Mouse (Mus musculus): ENCODE data around the gene Pip4k2a. TPM values are rescaled to one million over a fixed set of nuclear protein-coding genes. Genes with fewer than 3 reads are reported as not detected.

Gene Pip4k2a
- polyA plus RNA-seq, 1 experiment from 2014 or later, result 16.2 TPM

GRCm38 (mm10) chr2:19007580-19007979, 9.7 kb upstream of the Pip4k2a start:
- WGBS, result 57% methylated on average over 4 of the region's 4 CpGs
- H3K36me3 ChIP-seq (ENCODE audit: control insufficient read depth, insufficient read depth, low read length), result no peaks in the 10 kb centered on the region
- no peak overlapping the region for H3K4me2 ChIP-seq (ENCODE audit: low read depth, low read length)
- no peak overlapping the region for H3K27ac ChIP-seq (replicated peaks; ENCODE audit: low read depth, low read length)
- no peaks in the 10 kb centered on the region for H3K27me3 ChIP-seq (replicated peaks; ENCODE audit: control insufficient read depth, insufficient read depth, low read length)
- DNase-seq (ENCODE audit: low spot score) (no peak), ATAC-seq (ENCODE audit: low read depth) (no peak)
- H3K4me1 ChIP-seq (ENCODE audit: control insufficient read depth, insufficient read depth, low read length), result no peaks in the 10 kb centered on the region
- H3K9ac ChIP-seq (ENCODE audit: low read depth, low read length), result no peak overlapping the region
- no peak overlapping the region for H3K4me3 ChIP-seq (ENCODE audit: low read depth, low read length)
- no peaks in the 10 kb centered on the region for H3K9me3 ChIP-seq (ENCODE audit: control insufficient read depth, low read length)

- Histone ChIP-seq H3K4me2 (ENCODE audit: low read depth, low read length) (no peak overlapping the region), H3K27ac (replicated peaks; ENCODE audit: low read depth, low read length) (no peak overlapping the region), H3K27me3 (replicated peaks; ENCODE audit: control insufficient read depth, insufficient read depth, low read length) (no peaks in the 10 kb centered on the region), H3K9me3 (ENCODE audit: control insufficient read depth, low read length) (no peaks in the 10 kb centered on the region), H3K4me3 (ENCODE audit: low read depth, low read length) (no peak overlapping the region), H3K36me3 (ENCODE audit: control insufficient read depth, insufficient read depth, low read length) (no peaks in the 10 kb centered on the region), H3K4me1 (ENCODE audit: control insufficient read depth, insufficient read depth, low read length) (no peaks in the 10 kb centered on the region), H3K9ac (ENCODE audit: low read depth, low read length) (no peak overlapping the region)
- ATAC-seq (ENCODE audit: low read depth), result no peak
- DNase-seq (ENCODE audit: low spot score), result no peak
- 81% methylated on average over 7 of the region's 7 CpGs for WGBS
Measured at GRCm38 (mm10) chr2:19006124-19006523, 8.2 kb upstream of the Pip4k2a start.

- no peaks in the 10 kb centered on the region for H3K4me1 ChIP-seq (ENCODE audit: control insufficient read depth, insufficient read depth, low read length)
- ATAC-seq (ENCODE audit: low read depth) (no peak), DNase-seq (ENCODE audit: low spot score) (no peak)
- WGBS, result 60% methylated on average over 10 of the region's 10 CpGs
- no peaks in the 10 kb centered on the region for H3K9me3 ChIP-seq (ENCODE audit: control insufficient read depth, low read length)
- no peak overlapping the region for H3K9ac ChIP-seq (ENCODE audit: low read depth, low read length)
- H3K27ac ChIP-seq (replicated peaks; ENCODE audit: low read depth, low read length), result no peak overlapping the region
- no peak overlapping the region for H3K4me3 ChIP-seq (ENCODE audit: low read depth, low read length)
- H3K27me3 ChIP-seq (replicated peaks; ENCODE audit: control insufficient read depth, insufficient read depth, low read length), result no peaks in the 10 kb centered on the region
- no peak overlapping the region for H3K4me2 ChIP-seq (ENCODE audit: low read depth, low read length)
- no peaks in the 10 kb centered on the region for H3K36me3 ChIP-seq (ENCODE audit: control insufficient read depth, insufficient read depth, low read length)
Measured at GRCm38 (mm10) chr2:19004801-19005200, 6.9 kb upstream of the Pip4k2a start.

GRCm38 (mm10) chr2:18999395-18999794, 1.5 kb upstream of the Pip4k2a start:
- H3K9ac ChIP-seq (ENCODE audit: low read depth, low read length), result no peak overlapping the region
- H3K4me1 ChIP-seq (ENCODE audit: control insufficient read depth, insufficient read depth, low read length), result peaks cover 11% of the 10 kb centered on the region; the same call in 1 of the 2 replicates
- no peak overlapping the region for H3K27ac ChIP-seq (replicated peaks; ENCODE audit: low read depth, low read length)
- 92% methylated on average over 2 of the region's 2 CpGs for WGBS
- H3K27me3 ChIP-seq (replicated peaks; ENCODE audit: control insufficient read depth, insufficient read depth, low read length), result no peaks in the 10 kb centered on the region
- DNase-seq (ENCODE audit: low spot score), result no peak
- no peaks in the 10 kb centered on the region for H3K9me3 ChIP-seq (ENCODE audit: control insufficient read depth, low read length)
- no peak overlapping the region for H3K4me2 ChIP-seq (ENCODE audit: low read depth, low read length)
- no peak for ATAC-seq (ENCODE audit: low read depth)
- no peaks in the 10 kb centered on the region for H3K36me3 ChIP-seq (ENCODE audit: control insufficient read depth, insufficient read depth, low read length)
- H3K4me3 ChIP-seq (ENCODE audit: low read depth, low read length), result no peak overlapping the region

- Histone ChIP-seq H3K9me3 (ENCODE audit: control insufficient read depth, low read length) (no peaks in the 10 kb centered on the region), H3K27me3 (replicated peaks; ENCODE audit: control insufficient read depth, insufficient read depth, low read length) (no peaks in the 10 kb centered on the region), H3K9ac (ENCODE audit: low read depth, low read length) (peak overlapping the region; percentile 75), H3K4me1 (ENCODE audit: control insufficient read depth, insufficient read depth, low read length) (peaks cover 11% of the 10 kb centered on the region; the same call in 1 of the 2 replicates), H3K4me3 (ENCODE audit: low read depth, low read length) (peak overlapping the region; percentile 65), H3K4me2 (ENCODE audit: low read depth, low read length) (peak overlapping the region; percentile 98), H3K27ac (replicated peaks; ENCODE audit: low read depth, low read length) (peak overlapping the region; percentile 77), H3K36me3 (ENCODE audit: control insufficient read depth, insufficient read depth, low read length) (no peaks in the 10 kb centered on the region)
- ATAC-seq (ENCODE audit: low read depth) (peak; percentile 61), DNase-seq (ENCODE audit: low spot score) (peak; percentile 62)
- 2% methylated on average over 38 of the region's 46 CpGs for WGBS
Measured at GRCm38 (mm10) chr2:18997387-18997971, 447 bp downstream of the Pip4k2a start.

- WGBS, result under 1% methylated on average over 25 of the region's 25 CpGs
- DNase-seq (ENCODE audit: low spot score) (peak; percentile 38), ATAC-seq (ENCODE audit: low read depth) (no peak)
- Histone ChIP-seq H3K36me3 (ENCODE audit: control insufficient read depth, insufficient read depth, low read length) (no peaks in the 10 kb centered on the region), H3K27me3 (replicated peaks; ENCODE audit: control insufficient read depth, insufficient read depth, low read length) (no peaks in the 10 kb centered on the region), H3K4me3 (ENCODE audit: low read depth, low read length) (peak overlapping the region; percentile 65), H3K4me1 (ENCODE audit: control insufficient read depth, insufficient read depth, low read length) (peaks cover 11% of the 10 kb centered on the region; the same call in 1 of the 2 replicates), H3K9ac (ENCODE audit: low read depth, low read length) (peak overlapping the region; percentile 75), H3K9me3 (ENCODE audit: control insufficient read depth, low read length) (peaks cover 3% of the 10 kb centered on the region; the same call in 1 of the 2 replicates), H3K4me2 (ENCODE audit: low read depth, low read length) (peak overlapping the region; percentile 98), H3K27ac (replicated peaks; ENCODE audit: low read depth, low read length) (no peak overlapping the region)
Measured at GRCm38 (mm10) chr2:18996451-18997211, 1.3 kb downstream of the Pip4k2a start.

- Histone ChIP-seq H3K27me3 (replicated peaks; ENCODE audit: control insufficient read depth, insufficient read depth, low read length) (no peaks in the 10 kb centered on the region), H3K4me2 (ENCODE audit: low read depth, low read length) (no peak overlapping the region), H3K36me3 (ENCODE audit: control insufficient read depth, insufficient read depth, low read length) (no peaks in the 10 kb centered on the region), H3K9ac (ENCODE audit: low read depth, low read length) (no peak overlapping the region), H3K9me3 (ENCODE audit: control insufficient read depth, low read length) (peaks cover 9% of the 10 kb centered on the region; the same call in 1 of the 2 replicates), H3K27ac (replicated peaks; ENCODE audit: low read depth, low read length) (no peak overlapping the region), H3K4me1 (ENCODE audit: control insufficient read depth, insufficient read depth, low read length) (peaks cover 7% of the 10 kb centered on the region; the same call in 1 of the 2 replicates), H3K4me3 (ENCODE audit: low read depth, low read length) (no peak overlapping the region)
- DNase-seq (ENCODE audit: low spot score), result no peak
- 78% methylated on average over 7 of the region's 7 CpGs for WGBS
- no peak for ATAC-seq (ENCODE audit: low read depth)
Measured at GRCm38 (mm10) chr2:18992512-18993510, 5.1 kb downstream of the Pip4k2a start.

GRCm38 (mm10) chr2:18988885-18989284, 9.0 kb downstream of the Pip4k2a start:
- peaks cover 9% of the 10 kb centered on the region; the same call in 1 of the 2 replicates for H3K9me3 ChIP-seq (ENCODE audit: control insufficient read depth, low read length)
- 86% methylated on average over 3 of the region's 3 CpGs for WGBS
- DNase-seq (ENCODE audit: low spot score), result no peak
- no peak overlapping the region for H3K4me3 ChIP-seq (ENCODE audit: low read depth, low read length)
- H3K9ac ChIP-seq (ENCODE audit: low read depth, low read length), result no peak overlapping the region
- no peak overlapping the region for H3K4me2 ChIP-seq (ENCODE audit: low read depth, low read length)
- H3K36me3 ChIP-seq (ENCODE audit: control insufficient read depth, insufficient read depth, low read length), result no peaks in the 10 kb centered on the region
- H3K27me3 ChIP-seq (replicated peaks; ENCODE audit: control insufficient read depth, insufficient read depth, low read length), result no peaks in the 10 kb centered on the region
- no peaks in the 10 kb centered on the region for H3K4me1 ChIP-seq (ENCODE audit: control insufficient read depth, insufficient read depth, low read length)
- H3K27ac ChIP-seq (replicated peaks; ENCODE audit: low read depth, low read length), result no peak overlapping the region
- ATAC-seq (ENCODE audit: low read depth), result no peak
